Mouse (Mus musculus): Measurements from ENCODE around the gene Tenm2.

DNA sequence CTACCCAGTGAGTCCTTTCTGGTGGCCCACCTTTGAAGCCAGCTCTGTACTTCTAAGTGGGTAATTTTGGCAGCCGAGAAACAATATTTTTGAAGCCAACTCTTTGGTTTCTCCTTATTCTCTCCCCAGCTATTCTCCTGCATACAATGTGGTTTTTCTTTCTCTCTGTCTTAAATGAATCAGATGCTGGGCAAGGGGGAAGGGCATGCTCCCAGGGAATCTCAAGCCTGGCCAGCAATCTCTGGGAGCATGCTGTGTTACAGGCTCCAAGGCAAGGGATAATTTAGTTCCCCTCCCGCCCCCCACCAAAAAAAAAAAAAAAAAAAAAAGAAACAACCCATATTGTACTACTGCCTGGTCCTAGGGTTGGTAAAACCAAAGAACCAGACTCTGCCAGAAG, 1112.5 kb downstream of the Tenm2 start:
- TF ChIP-seq CTCF (IDR thresholded peaks at IDR 0.05; ENCODE audit: low read depth) (no peak), EP300 (IDR thresholded peaks at IDR 0.05; ENCODE audit: low read depth) (no peak)
